Mouse (Mus musculus): ENCODE data around the gene Mbd6.
"Not testable (repeated sequence)": the region's sequence is repeated elsewhere in the genome, so short reads cannot be mapped to it uniquely, and the experiment has no call there.

Mbd6 gene

GRCm38 (mm10) chr10:127313516-127313915 is 24.7 kb upstream of the Mbd6 start:
- intact Hi-C loops (cut with DNase I): loop anchor here (5.0 kb wide), 1 partner anchor 46 kb away; the partner anchor contains the start of gene Dctn2

GRCm38 (mm10) chr10:127312858-127313257 is 24.0 kb upstream of the Mbd6 start:
- intact Hi-C loops (cut with DNase I): loop anchor here (5.0 kb wide), 1 partner anchor 46 kb away; the partner anchor contains the start of gene Dctn2

- intact Hi-C loops (cut with DNase I): loop anchor here (5.0 kb wide), 1 partner anchor 45 kb away; the partner anchor contains the start of gene Dctn2
These were observed 23.5 kb upstream of the Mbd6 start for GRCm38 (mm10) chr10:127312356-127312676.

- intact Hi-C loops (cut with DNase I): loop anchor here (2.0 to 5.0 kb wide), 2 partner anchors 21 to 44 kb away; partner anchors contain the start of gene Dctn2
These were observed 22.9 kb upstream of the Mbd6 start, which contains the start of gene Mars for GRCm38 (mm10) chr10:127311476-127312355. TSS of gene Mars (minus strand) at chr10:127311786.

DNA sequence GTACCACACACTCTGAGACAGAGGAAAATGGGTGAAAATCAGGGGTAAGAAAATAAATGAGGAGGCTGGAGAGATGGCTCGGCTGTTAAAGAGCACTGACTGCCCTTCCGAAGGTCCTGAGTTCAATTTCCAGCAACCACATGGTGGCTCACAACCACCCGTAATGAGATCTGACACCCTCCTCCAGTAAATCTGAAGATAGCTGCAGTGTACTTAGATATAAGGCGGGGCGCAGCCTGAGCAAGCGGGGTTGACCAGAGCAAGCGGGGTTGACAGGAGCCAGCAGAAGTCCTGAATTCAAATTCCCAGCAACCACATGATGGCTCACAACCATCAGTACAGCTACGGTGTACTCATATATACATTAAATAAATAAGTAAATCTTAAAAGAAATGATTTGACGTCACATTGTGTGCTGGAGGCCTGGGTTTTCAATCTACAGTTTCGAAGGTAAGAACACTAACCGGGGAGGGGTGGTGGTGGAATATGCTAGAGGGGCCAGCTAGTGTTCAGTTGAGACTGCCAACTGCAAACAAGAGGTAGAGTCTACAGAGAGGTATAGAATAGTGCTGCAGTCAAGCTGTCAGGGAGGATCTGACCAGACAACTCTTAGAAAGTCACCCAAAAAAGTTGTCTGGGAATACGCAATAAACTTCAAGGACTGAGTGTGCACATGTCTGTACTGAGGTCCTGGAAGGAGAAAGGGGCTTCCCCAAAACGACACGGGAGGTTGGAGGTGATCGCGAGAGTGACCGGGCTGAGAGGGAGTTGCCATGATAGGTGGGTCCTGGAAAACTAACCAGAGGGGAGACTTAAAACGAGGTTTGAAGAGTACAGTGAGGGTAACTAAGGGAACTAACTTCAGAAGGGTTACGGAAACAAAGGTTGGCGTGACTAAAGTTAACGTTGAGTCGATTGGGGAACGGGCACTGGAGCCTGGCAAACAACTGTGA is 22.0 kb upstream of the Mbd6 start:
- intact Hi-C loops (cut with DNase I): loop anchor here (2.0 to 5.0 kb wide), 2 partner anchors 20 to 43 kb away; partner anchors contain the start of gene Dctn2

- intact Hi-C loops (cut with DNase I): not testable (repeated sequence)
These were observed 20.3 kb upstream of the Mbd6 start for GRCm38 (mm10) chr10:127309167-127309566.

GRCm38 (mm10) chr10:127303136-127303535 is 14.3 kb upstream of the Mbd6 start:
- intact Hi-C loops (cut with DNase I): no loop called here

- intact Hi-C loops (cut with DNase I): no loop called here
These were observed 11.5 kb upstream of the Mbd6 start for GRCm38 (mm10) chr10:127300361-127300760.

DNA sequence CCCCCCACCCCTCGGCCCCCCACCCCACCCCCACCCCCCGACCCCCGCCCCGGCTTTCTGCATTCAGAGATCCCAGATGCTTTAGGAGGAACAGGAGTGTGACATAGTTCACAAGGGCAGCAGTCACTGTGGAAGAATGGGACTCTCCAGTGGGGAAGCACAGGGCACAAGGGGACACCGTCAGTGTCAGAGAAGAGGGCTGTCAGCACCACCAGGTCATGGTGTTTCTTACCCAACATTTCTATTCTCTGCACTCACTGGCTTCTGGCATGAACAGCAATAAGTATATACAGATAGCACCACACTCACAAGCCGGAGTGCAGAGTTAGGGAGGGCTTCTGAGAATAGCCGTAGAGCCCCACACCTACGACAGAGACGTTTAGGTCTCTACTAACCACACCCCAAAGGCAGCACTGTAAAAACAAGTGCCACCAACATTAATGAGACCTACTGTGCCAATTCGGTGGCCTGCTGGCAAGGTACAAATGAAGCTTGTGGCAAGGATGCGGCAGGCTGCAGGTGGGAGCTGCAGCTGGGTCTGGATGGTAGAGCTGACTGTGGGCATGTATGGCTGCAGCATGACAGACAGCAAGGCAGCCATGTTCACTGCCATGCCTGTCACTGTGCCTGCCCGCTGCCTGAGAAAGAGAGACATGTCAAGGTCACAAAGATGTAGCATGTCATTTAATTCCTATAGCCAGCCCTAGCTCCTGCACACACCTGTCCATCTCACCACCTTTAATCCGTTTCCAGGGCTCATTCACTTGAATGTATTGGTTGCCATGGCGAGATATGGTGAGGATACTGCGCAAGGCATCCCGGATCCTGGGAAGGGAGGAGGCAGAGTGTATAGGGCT is 8.4 kb upstream of the Mbd6 start:
- intact Hi-C loops (cut with DNase I): no loop called here

DNA sequence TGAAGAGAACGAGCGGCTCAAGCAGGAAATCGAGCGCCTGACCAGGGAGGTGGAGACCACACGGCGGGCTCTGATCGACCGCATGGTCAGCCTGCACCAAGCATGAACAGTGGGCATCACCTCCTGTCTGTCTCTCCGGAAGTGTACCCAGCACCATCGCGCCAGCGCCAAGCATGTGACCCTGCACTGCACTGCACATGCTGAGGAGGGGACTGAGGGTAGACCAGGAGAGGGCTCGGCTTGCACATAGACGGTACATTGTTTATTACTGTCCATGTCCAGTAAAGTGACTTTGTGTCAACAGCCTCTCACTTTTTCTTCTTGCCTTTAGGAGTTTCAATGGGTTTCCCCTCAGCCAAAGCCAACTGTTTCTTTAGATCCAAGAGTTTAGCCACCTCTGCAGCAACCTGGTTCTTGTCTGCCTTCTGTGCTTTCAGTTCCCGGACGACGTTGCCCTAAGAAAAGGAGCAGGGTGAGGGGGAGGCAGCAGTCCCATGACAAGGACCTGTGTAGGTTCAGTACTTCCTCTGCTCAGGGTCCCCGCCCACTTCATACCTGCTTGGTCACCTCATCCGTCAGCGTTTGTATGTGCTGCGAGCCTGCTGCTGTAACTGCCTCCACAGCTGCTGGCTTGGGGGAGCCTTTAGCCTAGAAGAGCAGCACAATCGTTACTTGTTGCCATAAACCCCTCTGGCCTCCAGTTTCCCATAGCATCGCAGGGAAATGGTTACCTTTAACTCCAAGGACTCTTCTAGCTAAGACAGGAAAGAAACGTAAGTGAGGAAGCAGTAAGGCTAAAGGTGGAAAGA is 7.4 kb upstream of the Mbd6 start:
- intact Hi-C loops (cut with DNase I): no loop called here

DNA sequence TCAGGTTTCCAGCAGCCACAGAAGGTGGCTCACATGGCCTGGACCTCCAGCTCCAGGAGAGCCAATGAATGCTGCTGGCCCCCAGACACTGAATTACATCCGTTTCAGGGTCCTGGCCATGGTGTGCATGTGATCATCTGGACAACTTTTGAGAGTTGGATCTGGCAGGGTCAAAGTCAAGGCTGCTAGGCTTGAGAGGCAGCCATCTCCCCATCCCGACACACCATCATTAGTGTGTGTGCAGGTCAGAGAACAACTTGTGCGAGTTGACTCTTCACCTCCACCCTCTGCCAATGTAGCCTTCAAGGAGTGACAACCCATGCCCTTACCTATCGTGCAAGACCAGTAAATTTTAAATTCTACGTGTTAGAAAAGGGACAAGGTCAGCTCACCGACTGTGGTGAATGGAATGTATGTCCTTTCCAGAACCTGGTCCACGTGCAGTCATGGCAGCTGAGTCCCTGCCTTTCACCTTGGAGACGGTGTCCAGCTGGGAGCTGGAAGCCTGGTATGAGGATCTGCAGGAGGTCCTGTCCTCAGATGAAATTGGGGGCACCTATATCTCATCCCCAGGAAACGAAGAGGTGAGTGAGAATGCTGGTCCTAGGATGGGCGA is 6.2 kb upstream of the Mbd6 start:
- intact Hi-C loops (cut with DNase I): no loop called here

GRCm38 (mm10) chr10:127293590-127294113 is 4.8 kb upstream of the Mbd6 start:
- intact Hi-C loops (cut with DNase I): no loop called here

- intact Hi-C loops (cut with DNase I): no loop called here
These were observed 4.2 kb upstream of the Mbd6 start for GRCm38 (mm10) chr10:127292987-127293538.

GRCm38 (mm10) chr10:127291881-127292638 is 3.2 kb upstream of the Mbd6 start:
- intact Hi-C loops (cut with DNase I): loop anchor here (2.0 kb wide), 1 partner anchor 19 kb away; the partner anchor contains the start of gene Mars

DNA sequence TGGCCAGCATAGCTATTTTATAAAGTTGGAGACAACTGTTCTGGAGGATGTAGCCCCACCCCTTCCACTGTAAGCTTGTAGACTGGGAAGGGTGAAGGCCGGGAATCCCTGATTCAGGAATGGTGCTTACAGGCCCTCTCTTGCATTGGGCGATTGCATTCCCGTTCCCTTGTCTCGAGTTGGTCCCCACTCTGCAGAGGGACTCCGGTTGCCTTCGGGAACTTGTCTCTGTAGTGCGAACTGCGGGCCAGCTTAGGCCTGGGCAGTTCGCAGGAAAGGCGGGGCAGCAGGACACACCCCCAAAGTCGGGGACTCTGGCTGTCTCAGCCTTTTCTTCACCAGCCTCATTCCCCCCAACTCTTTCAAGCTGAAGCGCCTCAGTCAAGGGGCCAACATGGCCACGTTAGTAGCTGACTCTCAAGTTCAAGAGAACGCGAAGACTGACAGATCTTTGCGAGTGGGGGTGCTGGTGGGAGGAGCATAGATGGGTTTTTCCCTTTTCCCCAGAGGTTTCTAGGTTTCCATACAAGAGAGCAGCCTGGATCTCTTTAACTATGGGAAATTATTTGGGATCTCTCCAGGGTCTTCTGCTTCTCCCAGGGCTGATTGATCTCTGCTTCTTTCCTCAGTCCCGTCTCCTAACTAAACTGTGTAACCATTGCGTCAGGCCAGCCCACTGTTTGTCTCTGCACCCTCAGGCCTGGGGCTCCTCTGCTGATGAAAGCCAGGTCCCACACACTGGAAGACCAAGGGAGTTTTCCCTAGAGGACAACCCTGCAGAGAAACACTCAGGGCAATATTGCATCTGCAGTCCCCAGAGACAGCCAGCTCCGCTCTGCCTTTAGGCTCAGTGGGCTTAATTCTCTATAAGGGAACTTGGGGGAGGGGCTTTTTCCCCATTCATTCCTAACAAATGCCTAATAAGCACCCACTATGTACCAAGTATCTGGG is 2.4 kb upstream of the Mbd6 start:
- intact Hi-C loops (cut with DNase I): loop anchor here (1.0 to 2.0 kb wide), 2 partner anchors 20 to 25 kb away; partner anchors contain the start of genes Dctn2 and Mars

DNA sequence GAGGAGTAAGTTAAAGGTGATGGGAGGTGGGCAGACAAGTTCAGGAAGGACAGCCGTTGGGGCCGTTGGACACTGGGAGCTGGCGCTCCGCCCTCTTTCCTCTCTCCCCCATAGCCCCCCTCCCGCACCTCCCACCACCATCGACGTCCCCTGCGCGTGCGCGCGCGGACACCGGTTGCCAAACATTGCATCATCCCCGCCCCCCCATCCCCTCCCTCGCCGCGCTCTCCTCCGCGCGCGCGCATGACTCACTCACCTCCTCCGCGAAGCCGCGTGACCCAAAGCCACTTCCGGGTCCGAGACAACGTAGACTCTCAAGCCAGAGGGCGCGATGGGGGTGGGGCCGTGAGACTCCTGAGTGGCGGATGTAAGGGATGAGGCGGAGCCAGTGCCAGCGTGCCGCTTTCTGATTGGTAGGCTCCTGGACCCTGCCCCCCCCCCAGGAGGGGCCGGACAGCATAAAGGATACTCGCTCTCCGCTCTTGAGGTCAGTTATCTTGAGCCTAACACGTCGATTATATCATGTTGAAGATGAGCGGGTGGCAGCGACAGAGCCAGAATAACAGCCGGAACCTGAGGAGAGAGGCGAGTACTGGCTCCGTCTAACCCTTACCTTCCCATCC is 1.6 kb upstream of the Mbd6 start:
- intact Hi-C loops (cut with DNase I): loop anchor here (1.0 to 2.0 kb wide), 2 partner anchors 20 to 24 kb away; partner anchors contain the start of genes Dctn2 and Mars
